Mouse (Mus musculus) hindbrain, embryonic 16.5 days (tissue): ENCODE measurements at regions not wholly inside any gene's neighbourhood (a gene's known extent, or its start where the extent isn't known, plus 50 kb on each side); places are given as distances from the start of the nearest gene placed in this dataset.
"Not testable (repeated sequence)": the region's sequence is repeated elsewhere in the genome, so short reads cannot be mapped to it uniquely, and the experiment has no call there.

Source experiments
- ATAC-seq: fragments of 200-750 bp; cut with Nextera tagmentation; 2 replicates; pipeline ENCODE4 v1.8.0; 2017; ENCODE audit warnings: moderate TSS enrichment, moderate library complexity
- H3K27ac ChIP-seq: fragments of 300-500 bp; sonication (generic); 2 replicates; pipeline ENCODE4 v1.5.1; 2014; ENCODE audit warnings: low read depth, mild to moderate bottlenecking, control low read depth, low read length, moderate library complexity
- H3K27me3 ChIP-seq: fragments of 300-500 bp; sonication (generic); replicated peaks from 2 replicates; pipeline ENCODE4 v1.6.1; 2014; ENCODE audit warnings: low read length; ENCODE audit not compliant: control insufficient read depth, insufficient read depth
- H3K36me3 ChIP-seq: fragments of 300-500 bp; sonication (generic); 2 replicates; pipeline ENCODE4 v1.6.1; 2014; ENCODE audit warnings: mild to moderate bottlenecking, low read length, moderate library complexity, mixed read lengths; ENCODE audit not compliant: control insufficient read depth, insufficient read depth
- H3K4me1 ChIP-seq: fragments of 300-500 bp; sonication (generic); 2 replicates; pipeline ENCODE4 v1.6.1; 2014; ENCODE audit warnings: low read depth, low read length; ENCODE audit not compliant: control insufficient read depth, insufficient read depth
- H3K4me2 ChIP-seq: fragments of 300-500 bp; sonication (generic); 2 replicates; pipeline ENCODE4 v1.6.1; 2014; ENCODE audit warnings: mild to moderate bottlenecking, low read length, control low read depth, moderate library complexity
- H3K4me3 ChIP-seq: fragments of 300-500 bp; sonication (generic); 2 replicates; pipeline ENCODE4 v1.5.1; 2014; ENCODE audit warnings: mild to moderate bottlenecking, low read length, control low read depth, moderate library complexity
- H3K9ac ChIP-seq: fragments of 300-500 bp; sonication (generic); 2 replicates; pipeline ENCODE4 v1.6.1; 2014; ENCODE audit warnings: low read depth, mild to moderate bottlenecking, control low read depth, low read length, moderate library complexity
- H3K9me3 ChIP-seq: fragments of 300-500 bp; sonication (generic); 2 replicates; pipeline ENCODE4 v1.6.1; 2014; ENCODE audit warnings: mild to moderate bottlenecking, low read length, moderate library complexity; ENCODE audit not compliant: control insufficient read depth
- WGBS: fragments of 180-500 bp; shearing (Covaris S2); extraction: QIAGEN DNeasy Blood & Tissue Kit; methylation state at CpG from one replicate; pipeline ENCODE4 v1.1.7; 2014; 5-methylcytosine and 5-hydroxymethylcytosine counted together

DNA sequence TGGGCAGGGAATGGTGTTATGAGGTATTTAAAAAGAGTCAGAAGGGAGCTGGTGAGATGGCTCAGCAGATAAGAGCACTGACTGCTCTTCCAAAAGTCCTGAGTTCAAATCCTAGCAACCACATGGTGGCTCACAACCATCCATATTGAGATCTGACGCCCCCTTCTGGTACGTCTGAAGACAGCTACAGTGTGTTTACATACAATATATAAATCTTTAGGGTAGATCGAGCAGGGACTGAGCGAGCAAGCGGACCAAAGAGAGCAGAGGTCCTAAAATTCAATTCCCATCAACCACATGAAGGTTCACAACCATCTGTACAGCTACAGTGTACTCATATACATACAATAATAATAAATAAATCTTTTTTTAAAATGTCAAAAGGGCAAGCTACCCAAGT, 269.8 kb downstream of the Gxylt1 start:
- peaks cover 11% of the 10 kb centered on the region for H3K4me1 ChIP-seq
- not testable (repeated sequence) for H3K36me3 ChIP-seq, H3K27me3 ChIP-seq, H3K4me2 ChIP-seq, H3K4me3 ChIP-seq, H3K27ac ChIP-seq, ATAC-seq, H3K9me3 ChIP-seq, H3K9ac ChIP-seq
- WGBS, result 92% methylated on average over 5 of the region's 5 CpGs

DNA sequence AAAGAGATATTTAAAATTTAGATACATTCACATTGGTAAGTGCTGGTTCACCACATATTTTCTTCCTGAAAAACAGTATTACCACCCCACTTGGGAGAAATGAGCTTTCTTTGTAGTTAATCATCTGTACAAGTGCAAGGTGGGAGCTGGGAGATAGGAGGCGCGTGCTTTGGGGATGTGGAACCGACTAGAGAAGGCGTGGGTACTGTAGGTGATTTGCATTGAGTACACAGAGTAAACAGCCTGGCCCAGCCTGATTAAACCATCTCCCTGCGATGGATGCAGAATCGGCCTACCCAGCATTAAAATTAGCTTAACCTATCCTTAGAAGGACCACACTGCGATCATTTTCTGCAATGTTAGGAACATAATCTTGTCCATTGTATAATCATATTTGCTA, 270.4 kb downstream of the Gxylt1 start:
- peaks cover 11% of the 10 kb centered on the region for H3K4me1 ChIP-seq
- 82% methylated on average over 7 of the region's 7 CpGs for WGBS

DNA sequence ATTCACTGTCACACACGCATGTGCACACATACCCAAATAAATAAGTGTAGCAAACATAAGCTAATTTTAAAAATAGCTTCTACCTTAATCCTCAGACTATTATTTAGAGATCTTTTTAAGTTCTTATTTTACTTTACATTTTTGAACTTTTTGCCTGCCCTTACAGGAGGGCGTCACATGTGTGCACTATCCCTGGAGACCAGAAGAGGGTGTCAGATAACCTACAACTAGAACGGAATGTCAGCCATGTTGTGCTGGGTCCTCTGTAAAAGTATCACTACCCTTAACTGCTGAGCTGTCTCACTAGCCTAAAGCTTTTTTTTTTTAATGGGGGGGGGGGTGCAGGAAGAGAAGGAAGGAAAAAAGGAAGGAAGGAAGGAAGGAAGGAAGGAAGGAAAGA, 271.7 kb downstream of the Gxylt1 start:
- WGBS, result 90% methylated on average over 3 of the region's 3 CpGs
- Histone ChIP-seq H3K27ac (no peak overlapping the region), H3K36me3 (no peaks in the 10 kb centered on the region), H3K4me1 (peaks cover 11% of the 10 kb centered on the region), H3K27me3 (no peaks in the 10 kb centered on the region), H3K9ac (no peak overlapping the region), H3K4me2 (no peak overlapping the region), H3K9me3 (no peaks in the 10 kb centered on the region), H3K4me3 (no peak overlapping the region)
- ATAC-seq, result no peak

More for the DNA sequence above, 270.4 kb downstream of the Gxylt1 start:
- H3K36me3 ChIP-seq, result no peaks in the 10 kb centered on the region
- ATAC-seq, result no peak
- H3K27ac ChIP-seq, result no peak overlapping the region
- H3K9ac ChIP-seq, result no peak overlapping the region
- no peaks in the 10 kb centered on the region for H3K27me3 ChIP-seq
- no peak overlapping the region for H3K4me2 ChIP-seq
- H3K9me3 ChIP-seq, result no peaks in the 10 kb centered on the region
- no peak overlapping the region for H3K4me3 ChIP-seq

DNA sequence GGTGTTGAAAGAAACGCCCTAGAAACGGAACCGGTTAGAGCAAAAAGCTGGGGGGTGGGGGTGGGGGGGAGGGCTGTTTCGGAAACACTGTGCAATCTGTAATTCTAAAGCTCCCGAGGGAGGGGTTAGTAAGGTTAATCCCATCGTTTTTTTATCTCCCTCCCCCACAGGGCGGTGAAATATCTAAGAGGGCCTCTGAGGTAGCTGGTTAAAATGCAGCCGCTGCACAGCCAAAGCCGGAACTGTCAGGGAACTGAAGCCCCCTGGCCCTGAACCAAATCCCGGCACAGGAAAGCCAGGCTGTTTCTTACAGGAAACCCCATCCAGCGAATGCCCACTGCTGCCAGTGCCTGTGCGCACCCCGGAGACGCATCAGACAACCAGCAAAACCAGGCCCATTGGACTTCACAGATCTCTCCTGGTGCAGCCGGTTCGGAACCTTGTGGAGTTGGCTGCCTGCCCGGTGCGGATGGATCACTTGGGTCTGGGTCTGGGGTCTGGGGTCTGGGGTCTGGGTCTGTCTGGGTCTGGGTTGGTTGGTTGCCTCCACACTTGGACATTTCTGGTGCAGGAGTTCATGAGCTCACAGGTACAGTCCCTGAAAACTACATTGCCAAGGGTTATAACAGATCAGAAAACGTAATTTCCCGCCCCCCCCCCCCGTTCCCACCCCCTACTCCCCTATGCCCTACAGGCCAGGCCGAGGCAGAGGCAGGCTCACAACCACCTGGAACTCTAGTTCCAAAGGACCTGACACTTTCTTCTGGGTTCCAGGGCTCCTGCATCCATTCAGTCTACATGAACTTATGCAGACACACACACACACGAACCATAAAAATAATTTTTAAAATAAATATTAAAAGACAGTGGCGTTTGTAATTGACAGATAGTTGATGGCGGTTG, 272.7 kb downstream of the Gxylt1 start:
- Histone ChIP-seq H3K4me1 (peaks cover 11% of the 10 kb centered on the region), H3K9ac (peak overlapping the region; percentile 38), H3K4me2 (peak overlapping the region; percentile 50)

DNA sequence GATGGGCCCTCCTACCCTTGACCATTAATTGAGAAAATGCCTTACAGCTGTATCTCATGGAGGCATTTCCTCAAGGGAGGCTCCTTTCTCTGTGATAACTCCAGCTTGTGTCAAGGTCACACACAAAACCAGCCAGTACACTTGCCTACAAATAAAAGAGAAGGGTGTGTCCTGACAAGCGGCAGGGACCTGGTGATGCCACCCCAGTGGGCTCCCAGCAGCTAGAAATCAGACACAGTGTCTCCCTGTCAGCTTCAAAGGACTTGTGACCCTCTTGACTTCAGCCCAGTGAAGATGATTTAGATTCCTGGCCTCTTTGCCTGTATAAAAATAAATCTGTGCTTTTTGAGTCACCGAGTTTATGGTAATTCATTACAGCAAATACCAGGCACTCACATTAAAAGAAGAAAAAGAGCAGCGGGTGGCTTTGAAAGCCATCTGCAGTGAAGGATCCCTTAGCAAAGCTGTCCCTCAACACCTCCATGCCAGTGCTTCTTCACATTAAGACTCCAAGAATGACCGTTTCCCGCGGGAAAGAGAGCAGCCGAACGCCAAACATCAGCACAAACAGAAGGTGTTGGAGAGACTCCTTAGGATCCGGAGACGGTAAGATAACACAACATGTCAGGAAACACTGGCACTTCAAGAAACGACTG, 273.5 kb downstream of the Gxylt1 start:
- no peaks in the 10 kb centered on the region for H3K27me3 ChIP-seq
- H3K9me3 ChIP-seq, result no peaks in the 10 kb centered on the region
- peak overlapping the region; percentile 23 for H3K4me3 ChIP-seq
- 0 out of 2 replicates have a peak, but pooled peaks have one; percentile 13 for ATAC-seq
- peak overlapping the region; percentile 29 for H3K9ac ChIP-seq
- peaks cover 11% of the 10 kb centered on the region for H3K4me1 ChIP-seq
- peak overlapping the region; percentile 50 for H3K4me2 ChIP-seq
- H3K36me3 ChIP-seq, result no peaks in the 10 kb centered on the region
- peak overlapping the region; percentile 15; the same call in 1 of the 2 replicates for H3K27ac ChIP-seq
- WGBS, result 9% methylated on average over 11 of the region's 11 CpGs

More for the DNA sequence above, 272.7 kb downstream of the Gxylt1 start:
- no peaks in the 10 kb centered on the region for H3K27me3 ChIP-seq
- WGBS, result 27% methylated on average over 25 of the region's 25 CpGs
- H3K27ac ChIP-seq, result peak overlapping the region; percentile 15; the same call in 1 of the 2 replicates
- H3K9me3 ChIP-seq, result no peaks in the 10 kb centered on the region
- H3K4me3 ChIP-seq, result peak overlapping the region; percentile 23
- peak; percentile 67 for ATAC-seq
- H3K36me3 ChIP-seq, result no peaks in the 10 kb centered on the region

DNA sequence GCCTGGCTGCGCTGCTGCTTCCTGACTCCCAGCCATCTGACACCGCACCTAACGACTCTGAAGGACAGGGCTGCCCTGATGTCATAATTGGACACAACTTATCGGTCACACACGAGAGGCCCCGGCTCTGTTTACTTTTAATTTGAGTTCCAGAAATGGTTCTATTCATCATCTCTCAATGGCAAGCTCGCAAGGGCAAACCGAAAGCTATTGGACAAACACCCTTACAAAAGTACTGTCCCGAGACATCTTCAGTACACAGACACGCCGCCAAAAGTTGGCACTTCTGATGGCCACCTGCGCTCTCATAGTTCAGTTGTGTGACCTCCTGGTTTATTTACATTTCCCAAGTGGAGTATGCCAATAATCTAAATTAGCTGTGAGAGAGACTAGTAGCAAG, 274.9 kb downstream of the Gxylt1 start:
- H3K4me2 ChIP-seq, result no peak overlapping the region
- H3K27me3 ChIP-seq, result no peaks in the 10 kb centered on the region
- peaks cover 11% of the 10 kb centered on the region for H3K4me1 ChIP-seq
- no peaks in the 10 kb centered on the region for H3K9me3 ChIP-seq
- no peak overlapping the region for H3K4me3 ChIP-seq
- WGBS, result 55% methylated on average over 12 of the region's 12 CpGs
- H3K9ac ChIP-seq, result no peak overlapping the region
- no peak overlapping the region for H3K27ac ChIP-seq
- no peaks in the 10 kb centered on the region for H3K36me3 ChIP-seq
- ATAC-seq, result no peak

DNA sequence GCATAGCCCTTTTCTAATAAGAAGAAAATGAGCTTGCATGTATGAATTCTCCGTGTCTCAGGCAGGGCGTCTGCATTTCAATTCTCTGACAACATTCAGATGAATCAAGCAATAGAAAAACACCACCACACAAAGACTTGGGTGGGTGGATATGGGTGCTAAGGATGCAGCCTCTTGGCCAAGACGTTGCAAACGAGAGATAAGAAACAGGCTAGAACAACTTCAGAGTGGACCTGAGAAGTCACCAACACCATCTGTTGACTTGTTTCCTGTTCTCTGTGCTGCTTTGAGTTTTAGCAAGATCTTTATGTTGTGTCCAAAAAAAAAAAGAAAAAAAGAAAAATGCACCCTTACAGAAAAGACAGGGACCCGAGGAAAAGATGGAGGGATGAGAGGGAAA, 277.0 kb downstream of the Gxylt1 start:
- Histone ChIP-seq H3K4me1 (peaks cover 11% of the 10 kb centered on the region), H3K9ac (no peak overlapping the region), H3K9me3 (no peaks in the 10 kb centered on the region), H3K27ac (no peak overlapping the region), H3K36me3 (no peaks in the 10 kb centered on the region), H3K27me3 (no peaks in the 10 kb centered on the region), H3K4me3 (no peak overlapping the region), H3K4me2 (no peak overlapping the region)
- no peak for ATAC-seq
- 83% methylated on average over 5 of the region's 5 CpGs for WGBS

DNA sequence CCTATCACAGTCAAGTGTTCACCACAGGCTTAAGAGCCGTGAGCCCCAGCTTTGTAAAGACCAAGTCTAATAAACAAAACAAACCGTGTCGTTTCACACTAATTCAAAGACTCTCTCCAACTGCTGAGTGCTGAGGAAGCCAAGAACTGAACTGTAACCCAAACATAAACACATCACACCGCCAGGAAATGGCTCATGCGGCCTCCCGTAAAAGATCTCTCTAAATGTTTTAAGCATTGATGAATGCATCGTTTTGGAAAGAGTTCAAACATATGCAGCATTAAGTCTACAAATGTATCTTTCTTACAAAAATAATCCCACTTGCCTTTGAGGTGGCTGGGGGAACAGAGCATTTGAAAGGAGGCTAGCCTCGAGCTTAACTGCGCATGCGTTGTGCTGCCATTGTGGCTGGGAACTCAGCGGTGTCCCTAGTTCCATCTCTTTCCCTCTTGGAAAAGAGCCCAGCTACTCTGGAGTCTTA, 280.7 kb downstream of the Gxylt1 start:
- 47% methylated on average over 11 of the region's 11 CpGs for WGBS
- 0 out of 2 replicates have a peak overlapping the region, but pooled peaks have one; percentile 12 for H3K4me2 ChIP-seq
- ATAC-seq, result peak; percentile 91
- no peaks in the 10 kb centered on the region for H3K36me3 ChIP-seq
- H3K4me1 ChIP-seq, result no peaks in the 10 kb centered on the region
- no peak overlapping the region for H3K4me3 ChIP-seq
- no peak overlapping the region for H3K9ac ChIP-seq
- peak overlapping the region; percentile 56; the same call in 1 of the 2 replicates for H3K27ac ChIP-seq
- H3K27me3 ChIP-seq, result no peaks in the 10 kb centered on the region
- H3K9me3 ChIP-seq, result no peaks in the 10 kb centered on the region
